In the genomic region with DNA sequence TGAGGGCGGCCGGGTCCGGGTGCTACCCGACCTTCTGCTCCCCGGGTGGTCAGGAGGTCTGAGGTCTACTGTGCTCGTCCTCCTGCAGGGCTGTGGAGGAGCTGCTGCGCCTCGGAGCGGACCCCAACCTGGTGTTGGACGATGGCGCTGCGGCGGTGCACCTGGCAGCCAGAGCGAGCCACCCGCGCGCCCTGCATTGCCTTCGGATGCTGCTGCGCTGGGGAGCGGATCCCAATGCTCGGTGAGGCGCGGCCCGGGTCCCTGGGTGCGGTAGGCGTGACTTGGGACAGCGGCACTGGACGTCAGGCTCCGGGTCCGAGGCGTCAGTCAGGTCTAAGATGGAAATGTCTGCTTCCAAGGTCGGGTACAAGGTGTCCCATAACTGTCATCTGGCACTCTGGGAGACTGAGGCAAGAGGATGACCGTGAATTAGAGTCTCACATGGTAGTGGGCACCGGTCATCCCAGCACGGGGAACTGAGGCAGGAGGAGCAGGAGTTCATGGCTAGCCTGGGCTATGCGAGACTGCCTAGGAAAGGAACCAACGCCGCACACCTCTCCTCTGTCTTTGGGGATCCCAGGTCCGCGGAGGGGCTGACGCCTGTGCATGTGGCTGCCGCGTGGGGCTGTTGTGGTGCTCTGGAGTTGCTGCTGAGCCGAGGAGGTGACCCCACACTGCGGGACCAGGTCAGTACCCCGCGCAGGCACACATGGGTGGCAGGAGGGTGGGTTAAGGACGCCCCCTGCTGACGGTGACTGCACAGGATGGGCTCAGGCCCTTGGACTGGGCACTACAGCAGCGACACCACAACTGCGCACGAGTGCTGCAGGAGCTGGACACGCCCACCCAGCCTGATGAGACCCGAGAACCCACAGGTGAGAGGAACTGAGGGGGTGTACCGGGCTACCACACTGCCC, we compare ENCODE assay signal across 8 mouse cellular contexts. TPM values are rescaled to one million over a fixed set of nuclear protein-coding genes. Genes with fewer than 3 reads are reported as not detected.
A peak's percentile ranks its signal among the peaks of the same experiment; 100 is the strongest.
DNase-seq lines count a peak whose midpoint lies in the region; ATAC-seq lines count a peak whose summit lies in the region.

No protein-coding gene starts in this region.

- H3K27me3 ChIP-seq in heart, embryonic 13.5 days (replicated peaks) = no peaks in the 10 kb centered on the region
- no peaks in the 10 kb centered on the region for H3K27me3 ChIP-seq in kidney, embryonic 15.5 days

- peak overlapping the region; percentile 55; the same call in 1 of the 2 replicates for H3K27ac ChIP-seq in heart, embryonic 13.5 days (replicated peaks)
- peak overlapping the region; percentile 72 for H3K27ac ChIP-seq in kidney, embryonic 15.5 days

- H3K4me1 ChIP-seq in heart, embryonic 13.5 days = peaks cover 25% of the 10 kb centered on the region
- H3K4me1 ChIP-seq in kidney, embryonic 15.5 days = peaks cover 33% of the 10 kb centered on the region

- DNase-seq in A20 (ENCODE audit: low read depth, low spot score) = peak; percentile 92
- peak; percentile 69 for DNase-seq in Muller cell, postnatal 12 days (ENCODE audit: inconsistent ontology term)
- peak; percentile 86 for DNase-seq in embryo, embryonic 11 days
- peak; percentile 68 for DNase-seq in lung, postnatal 25 days (ENCODE audit: low spot score)
- DNase-seq in retina, postnatal 1 day = peak; percentile 83
- DNase-seq in left cerebral cortex, postnatal 25 days (ENCODE audit: low spot score in 2 of 2) = no peak

- peaks cover 35% of the 10 kb centered on the region for H3K36me3 ChIP-seq in heart, embryonic 13.5 days
- peaks cover 34% of the 10 kb centered on the region for H3K36me3 ChIP-seq in kidney, embryonic 15.5 days

- ATAC-seq in heart, embryonic 13.5 days (ENCODE audit: extremely low read depth, insufficient number of reproducible peaks, low FRiP score, low TSS enrichment) = peak; percentile 18; the same call in 1 of the 2 replicates
- ATAC-seq in kidney, embryonic 15.5 days (replicated peaks; ENCODE audit: low FRiP score) = peak; percentile 88

- 1% methylated on average over 55 of the region's 55 CpGs for WGBS in heart, embryonic 13.5 days
- under 1% methylated on average over 55 of the region's 55 CpGs for WGBS in kidney, embryonic 15.5 days

- intact Hi-C loops in left cerebral cortex, postnatal 25 days (cut with DNase I) = no loop called here

- H3K9me3 ChIP-seq in heart, embryonic 13.5 days = no peaks in the 10 kb centered on the region
- no peaks in the 10 kb centered on the region for H3K9me3 ChIP-seq in kidney, embryonic 15.5 days (replicated peaks)

- peak overlapping the region; percentile 80 for H3K4me3 ChIP-seq in heart, embryonic 13.5 days
- peak overlapping the region; percentile 71 for H3K4me3 ChIP-seq in kidney, embryonic 15.5 days (replicated peaks)

- H3K4me2 ChIP-seq in heart, embryonic 13.5 days = peak overlapping the region; percentile 97
- H3K4me2 ChIP-seq in kidney, embryonic 15.5 days = peak overlapping the region; percentile 92

- peak overlapping the region; percentile 88 for H3K9ac ChIP-seq in heart, embryonic 13.5 days
- H3K9ac ChIP-seq in kidney, embryonic 15.5 days = peak overlapping the region; percentile 65

RNA-seq across cellular contexts. Expression of a gene that starts 0.5 kb away (rescaled TPM):
- 27.6 and 29.4 TPM in 2 replicates for polyA plus RNA-seq in heart, embryonic 13.5 days (2015; fragmentation: Nextera tagmentation; extraction: Ambion mirVana)
- polyA plus RNA-seq in kidney, embryonic 15.5 days (2015; fragmentation: Nextera tagmentation; extraction: Ambion mirVana) = 46.7 and 57.1 TPM in 2 replicates
- under 1 TPM; 0.28 to 0.41 TPM for total RNA-seq in left cerebral cortex, postnatal 25 days (2021)

RNA-seq across cellular contexts. Expression of a gene that starts 9.7 kb away (rescaled TPM):
- polyA plus RNA-seq in heart, embryonic 13.5 days (2015; fragmentation: Nextera tagmentation; extraction: Ambion mirVana) = 89.7 and 91.8 TPM in 2 replicates
- 117 and 118 TPM in 2 replicates for polyA plus RNA-seq in kidney, embryonic 15.5 days (2015; fragmentation: Nextera tagmentation; extraction: Ambion mirVana)
- total RNA-seq in left cerebral cortex, postnatal 25 days (2021) = 100 to 1,000 TPM; 111 to 117 TPM

RNA-seq across cellular contexts. Expression of a gene that starts 10.8 kb away (rescaled TPM):
- 9.2 and 10.2 TPM in 2 replicates for polyA plus RNA-seq in heart, embryonic 13.5 days (2015; fragmentation: Nextera tagmentation; extraction: Ambion mirVana)
- polyA plus RNA-seq in kidney, embryonic 15.5 days (2015; fragmentation: Nextera tagmentation; extraction: Ambion mirVana) = 19.1 and 22.3 TPM in 2 replicates
- 1 to 10 TPM; 4.9 to 5.0 TPM for total RNA-seq in left cerebral cortex, postnatal 25 days (2021)

RNA-seq across cellular contexts. Expression of a gene that starts 24.6 kb away (rescaled TPM):
- 36.6 and 40.9 TPM in 2 replicates for polyA plus RNA-seq in heart, embryonic 13.5 days (2015; fragmentation: Nextera tagmentation; extraction: Ambion mirVana)
- polyA plus RNA-seq in kidney, embryonic 15.5 days (2015; fragmentation: Nextera tagmentation; extraction: Ambion mirVana) = 96.1 and 99.9 TPM in 2 replicates
- 10 to 100 TPM; 37.6 to 43.0 TPM for total RNA-seq in left cerebral cortex, postnatal 25 days (2021)

RNA-seq across cellular contexts. Expression of a gene that starts 35.3 kb away (rescaled TPM):
- 4.3 and 4.4 TPM in 2 replicates for polyA plus RNA-seq in heart, embryonic 13.5 days (2015; fragmentation: Nextera tagmentation; extraction: Ambion mirVana)
- 6.6 and 7.1 TPM in 2 replicates for polyA plus RNA-seq in kidney, embryonic 15.5 days (2015; fragmentation: Nextera tagmentation; extraction: Ambion mirVana)
- 10 to 100 TPM; 14.8 to 18.6 TPM for total RNA-seq in left cerebral cortex, postnatal 25 days (2021)

Comparison
In these comparisons a context has a peak if more than half of its experiments do, and no peak if none do; other contexts are left out.
1. DNase-seq: peak in A20 (single experiment), Muller cell, postnatal 12 days (single experiment), embryo, embryonic 11 days (single experiment), lung, postnatal 25 days (single experiment) and retina, postnatal 1 day (single experiment); none in left cerebral cortex, postnatal 25 days (0 of 2).